Mouse (Mus musculus): ENCODE results near the gene Ncdn.

Ncdn gene

GRCm38 (mm10) chr4:126752608-126753141 is 563 bp downstream of the Ncdn start:
- in situ Hi-C loops (cut with MseI, MboI) = no loop called here

- in situ Hi-C loops (cut with MseI, MboI) = no loop called here
These were observed 1.1 kb downstream of the Ncdn start for GRCm38 (mm10) chr4:126752024-126752607.

- in situ Hi-C loops (cut with MseI, MboI) = no loop called here
These were observed 1.6 kb downstream of the Ncdn start for GRCm38 (mm10) chr4:126751556-126752023.

- in situ Hi-C loops (cut with MseI, MboI) = no loop called here
These were observed 2.2 kb downstream of the Ncdn start for GRCm38 (mm10) chr4:126750863-126751555.

GRCm38 (mm10) chr4:126750046-126750683 is 3.1 kb downstream of the Ncdn start:
- in situ Hi-C loops (cut with MseI, MboI) = no loop called here

- in situ Hi-C loops (cut with MseI, MboI) = loop anchor here (10.0 to 25.0 kb wide), 2 partner anchors 137 to 145 kb away; partner anchors contain the start of gene 5730409E04Rik (in 2 of the 2)
These were observed 3.7 kb downstream of the Ncdn start for GRCm38 (mm10) chr4:126749553-126749952.

- in situ Hi-C loops (cut with MseI, MboI) = loop anchor here (10.0 to 25.0 kb wide), 2 partner anchors 136 to 144 kb away; partner anchors contain the start of gene 5730409E04Rik (in 2 of the 2)
These were observed 4.9 kb downstream of the Ncdn start for GRCm38 (mm10) chr4:126748381-126748780.

GRCm38 (mm10) chr4:126746194-126746840 is 6.9 kb downstream of the Ncdn start:
- in situ Hi-C loops (cut with MseI, MboI) = loop anchor here (10.0 to 25.0 kb wide), 2 partner anchors 134 to 142 kb away; partner anchors contain the start of gene 5730409E04Rik (in 2 of the 2)

GRCm38 (mm10) chr4:126745506-126746193 is 7.6 kb downstream of the Ncdn start:
- in situ Hi-C loops (cut with MseI, MboI) = loop anchor here (10.0 to 25.0 kb wide), 2 partner anchors 133 to 141 kb away; partner anchors contain the start of gene 5730409E04Rik (in 2 of the 2)

- in situ Hi-C loops (cut with MseI, MboI) = loop anchor here (10.0 to 25.0 kb wide), 2 partner anchors 133 to 140 kb away; partner anchors contain the start of gene 5730409E04Rik (in 2 of the 2)
These were observed 8.4 kb downstream of the Ncdn start for GRCm38 (mm10) chr4:126744831-126745230.

- in situ Hi-C loops (cut with MseI, MboI) = loop anchor here (10.0 to 25.0 kb wide), 2 partner anchors 131 to 139 kb away; partner anchors contain the start of gene 5730409E04Rik (in 2 of the 2)
These were observed 9.5 kb downstream of the Ncdn start for GRCm38 (mm10) chr4:126743713-126744112.

- in situ Hi-C loops (cut with MseI, MboI) = loop anchor here (10.0 to 25.0 kb wide), 2 partner anchors 131 to 138 kb away; partner anchors contain the start of gene 5730409E04Rik (in 2 of the 2)
These were observed 10.3 kb downstream of the Ncdn start for GRCm38 (mm10) chr4:126742976-126743375.

GRCm38 (mm10) chr4:126741448-126741847 is 11.8 kb downstream of the Ncdn start:
- in situ Hi-C loops (cut with MseI, MboI) = loop anchor here (10.0 to 25.0 kb wide), 2 partner anchors 129 to 137 kb away; partner anchors contain the start of gene 5730409E04Rik (in 2 of the 2)

- in situ Hi-C loops (cut with MseI, MboI) = loop anchor here (10.0 to 25.0 kb wide), 2 partner anchors 128 to 135 kb away; partner anchors contain the start of gene 5730409E04Rik (in 2 of the 2)
These were observed 13.1 kb downstream of the Ncdn start for GRCm38 (mm10) chr4:126739966-126740676.

GRCm38 (mm10) chr4:126736001-126736414 is 17.2 kb downstream of the Ncdn start, which contains the start of gene Tfap2e:
Tfap2e (minus strand) TSS chr4:126736240.
- in situ Hi-C loops (cut with MseI, MboI) = loop anchor here in 1 of 2 experiments (25.0 kb wide), 1 partner anchor 124 kb away; the partner anchor contains the start of gene 5730409E04Rik

GRCm38 (mm10) chr4:126735382-126736000 is 17.7 kb downstream of the Ncdn start:
- in situ Hi-C loops (cut with MseI, MboI) = loop anchor here in 1 of 2 experiments (25.0 kb wide), 1 partner anchor 123 kb away; the partner anchor contains the start of gene 5730409E04Rik

- in situ Hi-C loops (cut with MseI, MboI) = loop anchor here in 1 of 2 experiments (25.0 kb wide), 1 partner anchor 123 kb away; the partner anchor contains the start of gene 5730409E04Rik
These were observed 18.4 kb downstream of the Ncdn start for GRCm38 (mm10) chr4:126734700-126735381.

Data from mouse trophoblast stem cell (cell line).